Mouse (Mus musculus): Measurements from ENCODE around the gene Hist3h2ba. TPM values are rescaled to one million over a fixed set of nuclear protein-coding genes. Genes with fewer than 3 reads are reported as not detected.
A peak's percentile ranks its signal among the peaks of the same experiment; 100 is the strongest.

Gene Hist3h2ba
- polyA plus RNA-seq, 1 experiment from 2014 or later, result 45.8 TPM

DNA sequence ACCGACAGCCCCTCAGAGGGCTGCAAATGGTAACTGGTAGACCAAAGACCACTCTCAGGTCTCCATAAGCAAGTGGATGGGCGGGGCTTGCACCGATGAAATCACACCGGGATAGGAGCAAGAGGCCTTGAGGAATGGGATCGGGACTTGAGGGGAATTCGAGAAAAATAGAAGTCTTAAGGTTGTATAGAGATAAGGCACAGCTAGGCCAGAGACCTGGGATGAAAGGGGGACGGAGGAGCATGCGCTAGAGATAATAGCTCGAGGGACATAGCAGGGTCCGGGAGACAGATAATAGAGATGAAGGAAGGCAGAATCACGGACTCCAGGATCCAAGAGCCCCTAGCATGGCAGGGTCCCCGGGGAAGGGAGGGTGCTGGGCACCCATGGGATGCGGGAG, 10.8 kb upstream of the Hist3h2ba start:
- Histone ChIP-seq H3K9me3 (replicated peaks; ENCODE audit: low read length) (no peaks in the 10 kb centered on the region), H3K4me1 (replicated peaks; ENCODE audit: insufficient read depth, low read length) (no peaks in the 10 kb centered on the region; the same call in 1 of the 2 replicates), H3K36me3 (ENCODE audit: insufficient read depth, low read length) (peaks cover 12% of the 10 kb centered on the region), H3K27me3 (ENCODE audit: insufficient read depth, low read length) (no peaks in the 10 kb centered on the region), H3K4me2 (ENCODE audit: low read length) (peak overlapping the region; percentile 94), H3K4me3 (replicated peaks; ENCODE audit: low read depth, low read length) (peak overlapping the region; percentile 93), H3K9ac (ENCODE audit: low read depth, low read length) (peak overlapping the region; percentile 89), H3K27ac (peak overlapping the region; percentile 93; the same call in 1 of the 2 replicates)
- WGBS, result under 1% methylated on average over 13 of the region's 13 CpGs
- no peak for DNase-seq (ENCODE audit: low spot score)
- no peak for ATAC-seq (replicated peaks; ENCODE audit: low FRiP score, low read depth)
- no peak for TF ChIP-seq CTCF (IDR thresholded peaks at IDR 0.05; ENCODE audit: low read depth)

- WGBS, result under 1% methylated on average over 76 of the region's 95 CpGs
- no peaks in the 10 kb centered on the region for H3K27me3 ChIP-seq (ENCODE audit: insufficient read depth, low read length)
- peak within 1 kb of the TSS; percentile 89 for H3K9ac ChIP-seq (ENCODE audit: low read depth, low read length)
- peak; percentile 97 for ATAC-seq (replicated peaks; ENCODE audit: low FRiP score, low read depth)
- H3K27ac ChIP-seq, result peak within 1 kb of the TSS; percentile 93
- peak within 1 kb of the TSS; percentile 93 for H3K4me3 ChIP-seq (replicated peaks; ENCODE audit: low read depth, low read length)
- DNase-seq (ENCODE audit: low spot score), result peak; percentile 95
- H3K4me1 ChIP-seq (replicated peaks; ENCODE audit: insufficient read depth, low read length), result no peaks in the 10 kb centered on the region; the same call in 1 of the 2 replicates
- H3K4me2 ChIP-seq (ENCODE audit: low read length), result peak within 1 kb of the TSS; percentile 94
- H3K9me3 ChIP-seq (replicated peaks; ENCODE audit: low read length), result no peaks in the 10 kb centered on the region
- peaks cover 6% of the 10 kb centered on the region for H3K36me3 ChIP-seq (ENCODE audit: insufficient read depth, low read length)
- TF ChIP-seq CTCF (IDR thresholded peaks at IDR 0.05; ENCODE audit: low read depth), result no peak
These were observed 10.2 kb upstream of the Hist3h2ba start, which contains the start of gene Rnf187 for GRCm38 (mm10) chr11:58938322-58939087. Gene Rnf187, minus strand, starts transcription at chr11:58938916.

- 7% methylated on average over 6 of the region's 6 CpGs for WGBS
- Histone ChIP-seq H3K27me3 (ENCODE audit: insufficient read depth, low read length) (no peaks in the 10 kb centered on the region), H3K4me1 (replicated peaks; ENCODE audit: insufficient read depth, low read length) (no peaks in the 10 kb centered on the region; the same call in 1 of the 2 replicates), H3K4me3 (replicated peaks; ENCODE audit: low read depth, low read length) (peak overlapping the region; percentile 93; the same call in 1 of the 2 replicates), H3K9me3 (replicated peaks; ENCODE audit: low read length) (no peaks in the 10 kb centered on the region), H3K27ac (peak overlapping the region; percentile 93), H3K36me3 (ENCODE audit: insufficient read depth, low read length) (peaks cover under 1% of the 10 kb centered on the region; the same call in 1 of the 2 replicates), H3K4me2 (ENCODE audit: low read length) (peak overlapping the region; percentile 94), H3K9ac (ENCODE audit: low read depth, low read length) (peak overlapping the region; percentile 89; the same call in 1 of the 2 replicates)
- ATAC-seq (replicated peaks; ENCODE audit: low FRiP score, low read depth) (no peak), DNase-seq (ENCODE audit: low spot score) (no peak)
- no peak for TF ChIP-seq CTCF (IDR thresholded peaks at IDR 0.05; ENCODE audit: low read depth)
These were observed 9.7 kb upstream of the Hist3h2ba start for GRCm38 (mm10) chr11:58939088-58939439.

DNA sequence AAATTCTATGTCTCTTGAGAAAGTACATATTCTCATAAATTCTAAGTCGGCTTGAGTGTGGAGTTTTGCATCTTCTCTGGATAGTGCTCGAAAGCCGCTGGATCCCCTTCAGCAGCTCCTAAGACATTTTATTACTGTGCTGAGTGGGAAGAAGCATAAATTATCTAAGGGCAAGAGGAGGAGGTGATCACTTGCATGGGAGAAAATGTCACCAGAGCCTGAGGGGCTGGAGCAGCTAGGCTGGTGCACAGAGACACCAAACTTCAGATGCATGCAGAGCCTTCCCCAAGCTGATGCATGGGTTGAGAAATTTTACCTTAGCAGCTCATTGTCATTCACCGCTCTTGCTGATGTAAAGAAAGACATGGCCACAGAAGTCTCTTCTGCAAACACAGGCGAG, 4.6 kb upstream of the Hist3h2ba start:
- Histone ChIP-seq H3K4me1 (replicated peaks; ENCODE audit: insufficient read depth, low read length) (0 out of 2 replicates have a peak, but pooled peaks cover 3% of the 10 kb centered on the region), H3K9ac (ENCODE audit: low read depth, low read length) (no peak overlapping the region), H3K4me3 (replicated peaks; ENCODE audit: low read depth, low read length) (no peak overlapping the region), H3K36me3 (ENCODE audit: insufficient read depth, low read length) (no peaks in the 10 kb centered on the region), H3K27ac (peak overlapping the region; percentile 19; the same call in 1 of the 2 replicates), H3K4me2 (ENCODE audit: low read length) (no peak overlapping the region), H3K27me3 (ENCODE audit: insufficient read depth, low read length) (no peaks in the 10 kb centered on the region), H3K9me3 (replicated peaks; ENCODE audit: low read length) (no peaks in the 10 kb centered on the region)
- DNase-seq (ENCODE audit: low spot score), result peak; percentile 59
- WGBS, result 40% methylated on average over 5 of the region's 5 CpGs
- TF ChIP-seq CTCF (IDR thresholded peaks at IDR 0.05; ENCODE audit: low read depth), result no peak
- no peak for ATAC-seq (replicated peaks; ENCODE audit: low FRiP score, low read depth)

GRCm38 (mm10) chr11:58947306-58947705, 1.4 kb upstream of the Hist3h2ba start:
- Histone ChIP-seq H3K4me2 (ENCODE audit: low read length) (no peak overlapping the region), H3K4me3 (replicated peaks; ENCODE audit: low read depth, low read length) (no peak overlapping the region), H3K9ac (ENCODE audit: low read depth, low read length) (no peak overlapping the region), H3K27ac (no peak overlapping the region), H3K9me3 (replicated peaks; ENCODE audit: low read length) (no peaks in the 10 kb centered on the region), H3K27me3 (ENCODE audit: insufficient read depth, low read length) (no peaks in the 10 kb centered on the region; the same call in 1 of the 2 replicates), H3K4me1 (replicated peaks; ENCODE audit: insufficient read depth, low read length) (0 out of 2 replicates have a peak, but pooled peaks cover 3% of the 10 kb centered on the region), H3K36me3 (ENCODE audit: insufficient read depth, low read length) (no peaks in the 10 kb centered on the region)
- DNase-seq (ENCODE audit: low spot score), result no peak
- 78% methylated on average over 3 of the region's 3 CpGs for WGBS
- TF ChIP-seq CTCF (IDR thresholded peaks at IDR 0.05; ENCODE audit: low read depth), result no peak
- ATAC-seq (replicated peaks; ENCODE audit: low FRiP score, low read depth), result no peak

DNA sequence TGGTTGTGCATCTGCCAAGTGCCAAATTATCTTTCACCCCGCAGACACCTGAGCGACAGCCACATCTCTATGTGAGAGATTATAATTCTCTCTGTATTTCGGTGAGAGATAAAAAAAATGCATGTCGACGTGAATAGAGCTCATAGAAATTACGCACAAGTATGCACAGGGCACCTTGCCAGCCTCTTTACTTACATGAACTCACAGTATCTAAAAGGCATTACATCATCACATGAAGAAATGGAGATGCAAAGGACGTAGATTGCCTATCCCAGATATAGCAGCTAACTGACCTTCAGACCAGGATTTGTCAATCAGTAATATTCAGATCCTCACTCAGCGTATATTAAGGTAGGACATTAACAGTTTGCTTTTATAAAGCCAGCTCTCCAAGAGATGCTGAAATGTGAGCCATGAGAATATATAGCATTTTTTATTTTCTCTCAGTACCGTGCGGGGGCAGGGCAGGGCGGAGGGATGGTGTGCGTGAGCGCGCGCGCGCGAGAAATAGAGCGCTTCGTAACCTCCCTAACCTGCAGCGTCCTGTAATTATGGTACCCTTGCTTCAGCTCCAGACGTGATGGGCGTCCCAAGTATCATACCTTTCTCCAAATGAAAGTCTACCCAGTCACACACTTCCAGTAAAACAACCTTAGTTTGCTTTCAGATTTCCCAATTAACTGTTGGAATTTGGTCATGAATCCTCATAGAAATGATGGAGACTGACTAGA, 757 bp upstream of the Hist3h2ba start:
- ATAC-seq (replicated peaks; ENCODE audit: low FRiP score, low read depth), result peak; percentile 48; the same call in 1 of the 2 replicates
- peak overlapping the region; percentile 77 for H3K27ac ChIP-seq
- H3K4me2 ChIP-seq (ENCODE audit: low read length), result peak overlapping the region; percentile 63

More for the DNA sequence above, 757 bp upstream of the Hist3h2ba start:
- H3K4me3 ChIP-seq (replicated peaks; ENCODE audit: low read depth, low read length), result peak overlapping the region; percentile 38
- 0 out of 2 replicates have a peak, but pooled peaks cover 3% of the 10 kb centered on the region for H3K4me1 ChIP-seq (replicated peaks; ENCODE audit: insufficient read depth, low read length)
- DNase-seq (ENCODE audit: low spot score), result no peak
- H3K9me3 ChIP-seq (replicated peaks; ENCODE audit: low read length), result no peaks in the 10 kb centered on the region
- 0 out of 2 replicates have a peak overlapping the region, but pooled peaks have one; percentile 37 for H3K9ac ChIP-seq (ENCODE audit: low read depth, low read length)
- WGBS, result 14% methylated on average over 23 of the region's 23 CpGs
- no peak for TF ChIP-seq CTCF (IDR thresholded peaks at IDR 0.05; ENCODE audit: low read depth)
- no peaks in the 10 kb centered on the region; the same call in 1 of the 2 replicates for H3K27me3 ChIP-seq (ENCODE audit: insufficient read depth, low read length)
- H3K36me3 ChIP-seq (ENCODE audit: insufficient read depth, low read length), result no peaks in the 10 kb centered on the region

Measured in kidney, postnatal 0 days (tissue).